Mouse (Mus musculus) lung, adult 2 months (tissue): ENCODE results near the gene Als2.

Experiments
- CTCF ChIP-seq: fragments of 200-500 bp; IDR thresholded peaks from 2 replicates; pipeline ENCODE4 v1.5.1; 2011; ENCODE audit warnings: mild to moderate bottlenecking, low read length, control low read depth; ENCODE audit not compliant: insufficient read depth
- POLR2A ChIP-seq: fragments of 200-500 bp; IDR thresholded peaks from 2 replicates; pipeline ENCODE4 v1.6.1; 2011; ENCODE audit warnings: low read depth, mild to moderate bottlenecking, control low read depth, low read length, borderline replicate concordance; ENCODE audit errors: extremely low read depth

DNA sequence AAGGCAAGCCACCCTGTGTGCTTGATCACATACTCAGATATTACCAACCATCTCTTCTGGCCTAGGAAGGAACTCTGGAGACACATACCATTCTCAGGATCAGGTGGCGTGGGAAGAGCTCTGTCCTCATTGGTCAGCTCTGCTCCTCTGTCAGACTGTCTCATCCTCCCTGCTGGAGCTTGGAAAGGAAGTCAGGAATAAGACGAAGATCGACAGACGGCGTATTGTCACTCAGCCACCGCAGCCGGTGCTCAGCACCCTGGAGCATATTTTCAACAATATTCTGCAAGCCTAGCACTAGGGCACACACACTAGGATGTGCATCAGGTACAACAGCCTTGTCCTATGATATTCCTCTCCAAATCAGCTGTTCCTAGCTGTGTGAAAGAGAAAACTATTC, 78.5 kb downstream of the Als2 start:
- TF ChIP-seq POLR2A (no peak), CTCF (no peak)
